ENCODE assay signal across 14 mouse cellular contexts in the genomic region with DNA sequence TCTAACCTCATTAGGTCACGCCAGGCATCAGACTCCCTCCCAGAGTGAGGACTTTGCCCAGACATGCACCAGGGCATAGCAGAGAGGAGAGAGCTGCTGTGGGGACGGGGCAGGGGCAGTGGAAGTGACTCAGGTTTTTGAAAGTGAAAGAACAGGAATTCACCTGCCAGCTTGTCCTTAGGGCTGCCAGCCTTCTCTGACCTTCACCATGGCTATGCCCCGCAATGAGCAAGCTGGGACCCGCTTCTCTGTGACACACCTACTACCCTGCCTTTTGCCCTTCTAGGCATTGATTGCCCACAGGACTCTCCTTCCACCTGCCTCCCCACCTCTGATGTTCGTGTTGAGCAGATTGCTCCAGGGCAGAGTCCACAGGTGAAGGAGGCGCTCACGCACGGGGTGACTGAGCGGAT. TPM values are rescaled to one million over a fixed set of nuclear protein-coding genes. Genes with fewer than 3 reads are reported as not detected.
A peak's percentile ranks its signal among the peaks of the same experiment; 100 is the strongest.
DNase-seq lines count a peak whose midpoint lies in the region; ATAC-seq and TF ChIP-seq lines count a peak whose summit lies in the region.
"Had no signal": no experiment of that assay in that cellular context is flagged by ENCODE, and none has a peak within 500 bp of the region (broad histone marks: within the 10 kb centered on the region; RNA-seq: fewer than 3 reads in every experiment).

No protein-coding gene starts in this region.

- no peak for TF ChIP-seq CTCF in stomach, postnatal 0 days (IDR thresholded peaks at IDR 0.05; ENCODE audit: low read depth)

- H3K27ac ChIP-seq in kidney, embryonic 14.5 days (ENCODE audit: low read depth, low read length) = no peak overlapping the region
- H3K27ac ChIP-seq in intestine, embryonic 16.5 days (ENCODE audit: low read length) = peak overlapping the region; percentile 88
- peak overlapping the region; percentile 56 for H3K27ac ChIP-seq in stomach, postnatal 0 days (replicated peaks)
- H3K27ac ChIP-seq in heart, embryonic 10.5 days = no peak overlapping the region
- H3K27ac ChIP-seq: heart, adult 2 months had no signal

- no peak overlapping the region for H3K4me3 ChIP-seq in kidney, embryonic 14.5 days (ENCODE audit: low read length)
- H3K4me3 ChIP-seq in intestine, embryonic 16.5 days (ENCODE audit: low read length) = peak overlapping the region; percentile 5; the same call in 1 of the 2 replicates
- no peak overlapping the region for H3K4me3 ChIP-seq in stomach, postnatal 0 days (ENCODE audit: low read depth, low read length)
- no peak overlapping the region for H3K4me3 ChIP-seq in heart, embryonic 10.5 days
- H3K4me3 ChIP-seq: heart, adult 2 months had no signal

- no peaks in the 10 kb centered on the region for H3K36me3 ChIP-seq in kidney, embryonic 14.5 days (ENCODE audit: control insufficient read depth, insufficient read depth, low read length)
- no peaks in the 10 kb centered on the region for H3K36me3 ChIP-seq in intestine, embryonic 16.5 days (ENCODE audit: control insufficient read depth, insufficient read depth, low read length)
- H3K36me3 ChIP-seq in stomach, postnatal 0 days (ENCODE audit: control insufficient read depth, insufficient read depth, low read length) = no peaks in the 10 kb centered on the region
- H3K36me3 ChIP-seq in heart, embryonic 10.5 days = no peaks in the 10 kb centered on the region

- H3K4me2 ChIP-seq in kidney, embryonic 14.5 days (replicated peaks; ENCODE audit: low read depth, low read length) = no peak overlapping the region
- H3K4me2 ChIP-seq in intestine, embryonic 16.5 days (ENCODE audit: low read depth, low read length) = peak overlapping the region; percentile 47
- H3K4me2 ChIP-seq in stomach, postnatal 0 days (replicated peaks; ENCODE audit: low read depth) = peak overlapping the region; percentile 23

- no peak overlapping the region for H3K9ac ChIP-seq in kidney, embryonic 14.5 days (ENCODE audit: low read depth, low read length)
- peak overlapping the region; percentile 51; the same call in 1 of the 2 replicates for H3K9ac ChIP-seq in intestine, embryonic 16.5 days (ENCODE audit: low read depth, low read length)
- no peak overlapping the region for H3K9ac ChIP-seq in stomach, postnatal 0 days (ENCODE audit: low read length)

- WGBS in kidney, embryonic 14.5 days = 84% methylated on average over 9 of the region's 9 CpGs
- WGBS in intestine, embryonic 16.5 days = 64% methylated on average over 9 of the region's 9 CpGs
- WGBS in large intestine, adult 2 months = 33% methylated on average over 9 of the region's 9 CpGs
- 50% methylated on average over 9 of the region's 9 CpGs for WGBS in stomach, postnatal 0 days
- WGBS in heart, embryonic 10.5 days = 84% methylated on average over 9 of the region's 9 CpGs

- no peaks in the 10 kb centered on the region for H3K27me3 ChIP-seq in kidney, embryonic 14.5 days (ENCODE audit: control insufficient read depth, insufficient read depth, low read length)
- H3K27me3 ChIP-seq in intestine, embryonic 16.5 days (replicated peaks; ENCODE audit: control insufficient read depth, insufficient read depth, low read length) = no peaks in the 10 kb centered on the region
- H3K27me3 ChIP-seq in stomach, postnatal 0 days (ENCODE audit: control insufficient read depth, insufficient read depth, low read length) = no peaks in the 10 kb centered on the region
- H3K27me3 ChIP-seq in heart, embryonic 10.5 days (ENCODE audit: insufficient read depth, poor library complexity, severe bottlenecking) = no peaks in the 10 kb centered on the region

- peaks cover 9% of the 10 kb centered on the region; the same call in 1 of the 2 replicates for H3K4me1 ChIP-seq in kidney, embryonic 14.5 days (ENCODE audit: control insufficient read depth, insufficient read depth, low read length)
- peaks cover 15% of the 10 kb centered on the region for H3K4me1 ChIP-seq in intestine, embryonic 16.5 days (ENCODE audit: control insufficient read depth, insufficient read depth, low read length)
- H3K4me1 ChIP-seq in stomach, postnatal 0 days (replicated peaks; ENCODE audit: control insufficient read depth, insufficient read depth) = no peaks in the 10 kb centered on the region
- H3K4me1 ChIP-seq in heart, embryonic 10.5 days = peaks cover 21% of the 10 kb centered on the region

- no peak for ATAC-seq in kidney, embryonic 14.5 days (ENCODE audit: low FRiP score, low TSS enrichment)
- peak; percentile 88 for ATAC-seq in intestine, embryonic 16.5 days
- peak; percentile 84 for ATAC-seq in stomach, postnatal 0 days (ENCODE audit: low FRiP score, low TSS enrichment)

- DNase-seq in kidney, adult 18-20 months = peak; percentile 66
- DNase-seq in large intestine, adult 2 months (ENCODE audit: low read depth, low spot score) = peak; percentile 73
- DNase-seq in stomach, postnatal 0 days (ENCODE audit: low spot score) = peak; percentile 75
- DNase-seq in heart, embryonic 10.5 days (ENCODE audit: low spot score) = no peak
- no peak for DNase-seq in frontal cortex, postnatal 14 days (ENCODE audit: low spot score in 2 of 2)
- DNase-seq in thymus, postnatal 14 days = no peak
- DNase-seq: adrenal gland, postnatal 10 days; cerebellum, postnatal 14 days; heart, adult 2 months; heart, postnatal 36 days; right cerebral cortex, postnatal 25 days had no signal

- H3K9me3 ChIP-seq in kidney, embryonic 14.5 days (ENCODE audit: control insufficient read depth, low read length) = no peaks in the 10 kb centered on the region
- H3K9me3 ChIP-seq in intestine, embryonic 16.5 days (ENCODE audit: control insufficient read depth, low read length) = no peaks in the 10 kb centered on the region
- H3K9me3 ChIP-seq in stomach, postnatal 0 days (ENCODE audit: control insufficient read depth, low read length) = no peaks in the 10 kb centered on the region
- H3K9me3 ChIP-seq in heart, embryonic 10.5 days = no peaks in the 10 kb centered on the region

- no peak for TF ChIP-seq EP300 in stomach, postnatal 0 days (optimal IDR thresholded peaks at IDR 0.05)

RNA-seq across cellular contexts. Expression of a gene that starts 2.7 kb away (rescaled TPM):
- 61.6 and 70.1 TPM in 2 replicates for polyA plus RNA-seq in kidney, embryonic 14.5 days (2014; fragmentation: Nextera tagmentation; extraction: Ambion mirVana)
- polyA plus RNA-seq in intestine, embryonic 16.5 days (2015; fragmentation: Nextera tagmentation; extraction: Ambion mirVana) = 283 and 397 TPM in 2 replicates
- polyA plus RNA-seq in large intestine, adult 2 months (2012; rRNA removed) = 609 and 758 TPM in 2 replicates
- 125 and 131 TPM in 2 replicates for polyA plus RNA-seq in stomach, postnatal 0 days (2015; fragmentation: Nextera tagmentation; extraction: Ambion mirVana)
- 31.5 and 36.8 TPM in 2 replicates for polyA plus RNA-seq in heart, embryonic 10.5 days (2016; fragmentation: Nextera tagmentation; extraction: Ambion mirVana)

RNA-seq across cellular contexts. Expression of a gene that starts 8.3 kb away (rescaled TPM):
- not detected in 2 replicates for polyA plus RNA-seq in kidney, embryonic 14.5 days (2014; fragmentation: Nextera tagmentation; extraction: Ambion mirVana)
- 0.18 TPM in 1 of 2 replicates, not detected in the other for polyA plus RNA-seq in intestine, embryonic 16.5 days (2015; fragmentation: Nextera tagmentation; extraction: Ambion mirVana)
- 0.09 and 0.12 TPM in 2 replicates for polyA plus RNA-seq in large intestine, adult 2 months (2012; rRNA removed)
- polyA plus RNA-seq in stomach, postnatal 0 days (2015; fragmentation: Nextera tagmentation; extraction: Ambion mirVana) = 0.13 and 0.35 TPM in 2 replicates
- polyA plus RNA-seq in heart, embryonic 10.5 days (2016; fragmentation: Nextera tagmentation; extraction: Ambion mirVana) = not detected in 2 replicates
- polyA plus RNA-seq: limb, embryonic 11.5 days had no signal

Comparison
In these comparisons a context has a peak if more than half of its experiments do, and no peak if none do; other contexts are left out.
1. DNase-seq: peak in kidney, adult 18-20 months (single experiment), large intestine, adult 2 months (single experiment) and stomach, postnatal 0 days (single experiment); none in heart, embryonic 10.5 days (single experiment), frontal cortex, postnatal 14 days (0 of 2) and thymus, postnatal 14 days (single experiment).
2. H3K27ac ChIP-seq: peak in intestine, embryonic 16.5 days (single experiment) and stomach, postnatal 0 days (single experiment); none in kidney, embryonic 14.5 days (single experiment) and heart, embryonic 10.5 days (single experiment).